Mouse (Mus musculus) heart, embryonic 14.5 days (tissue): ENCODE measurements at regions not wholly inside any gene's neighbourhood (a gene's known extent, or its start where the extent isn't known, plus 50 kb on each side); places are given as distances from the start of the nearest gene placed in this dataset.

Source experiments
- ATAC-seq: fragments of 200-750 bp; cut with Nextera tagmentation; 2 replicates; pipeline ENCODE4 v1.8.0; 2017; ENCODE audit warnings: low read depth, moderate TSS enrichment; ENCODE audit not compliant: insufficient number of reproducible peaks, insufficient read depth, low FRiP score
- H3K27ac ChIP-seq, 2 experiments: fragments of 200-500 bp in 1 of 2; fragments of 300-500 bp in 1 of 2; sonication (generic) in 1 of 2; replicated peaks in 1 of 2; 2 replicates each; pipeline ENCODE4 v1.5.1; 2012 to 2014; ENCODE audit warnings: low read depth in 2 of 2, low read length in 2 of 2, control low read depth in 1 of 2, mild to moderate bottlenecking in 1 of 2, mixed read lengths in 1 of 2; ENCODE audit not compliant: control insufficient read depth in 1 of 2, insufficient read depth in 1 of 2
- H3K27me3 ChIP-seq: fragments of 300-500 bp; sonication (generic); 2 replicates; pipeline ENCODE4 v1.6.1; 2014; ENCODE audit warnings: mild to moderate bottlenecking, low read length, control low read depth; ENCODE audit not compliant: control insufficient read depth, insufficient read depth
- H3K36me3 ChIP-seq: fragments of 300-500 bp; sonication (generic); 2 replicates; pipeline ENCODE4 v1.6.1; 2014; ENCODE audit warnings: mild to moderate bottlenecking, control low read depth, low read length, mixed read lengths; ENCODE audit not compliant: control insufficient read depth, insufficient read depth
- H3K4me1 ChIP-seq, 2 experiments: fragments of 200-500 bp in 1 of 2; fragments of 300-500 bp in 1 of 2; sonication (generic) in 1 of 2; 2 replicates each; pipeline ENCODE4 v1.6.1; 2012 to 2014; ENCODE audit warnings: low read length in 2 of 2, control low read depth in 1 of 2, mixed read lengths in 1 of 2; ENCODE audit not compliant: control insufficient read depth in 2 of 2, insufficient read depth in 2 of 2
- H3K4me2 ChIP-seq: fragments of 300-500 bp; sonication (generic); 2 replicates; pipeline ENCODE4 v1.6.1; 2014; ENCODE audit warnings: mild to moderate bottlenecking, low read length
- H3K4me3 ChIP-seq, 2 experiments: fragments of 200-500 bp in 1 of 2; fragments of 300-500 bp in 1 of 2; sonication (generic) in 1 of 2; 2 replicates each; pipeline ENCODE4 v1.5.1; 2012 to 2014; ENCODE audit warnings: low read length in 2 of 2, mild to moderate bottlenecking in 2 of 2, control low read depth in 1 of 2, low read depth in 1 of 2, moderate library complexity in 1 of 2; ENCODE audit not compliant: control insufficient read depth in 1 of 2, insufficient read depth in 1 of 2
- H3K9ac ChIP-seq: fragments of 300-500 bp; sonication (generic); 2 replicates; pipeline ENCODE4 v1.6.1; 2014; ENCODE audit warnings: mild to moderate bottlenecking, low read length
- H3K9me3 ChIP-seq: fragments of 300-500 bp; sonication (generic); 2 replicates; pipeline ENCODE4 v1.6.1; 2016; ENCODE audit warnings: low read length, control low read depth; ENCODE audit not compliant: control insufficient read depth
- WGBS: fragments of 180-500 bp; shearing (Covaris S2); extraction: QIAGEN DNeasy Blood & Tissue Kit; methylation state at CpG from one replicate; pipeline ENCODE4 v1.1.7; 2014; 5-methylcytosine and 5-hydroxymethylcytosine counted together

- H3K4me3 ChIP-seq: no peak overlapping the region
- H3K27ac ChIP-seq: no peak overlapping the region
- H3K36me3 ChIP-seq: no peaks in the 10 kb centered on the region
- H3K27me3 ChIP-seq: no peaks in the 10 kb centered on the region
- 83% methylated on average over 3 of the region's 3 CpGs for WGBS
- no peak for ATAC-seq
- no peak overlapping the region for H3K4me2 ChIP-seq
- no peak overlapping the region for H3K9ac ChIP-seq
- no peaks in the 10 kb centered on the region for H3K9me3 ChIP-seq
- no peaks in the 10 kb centered on the region for H3K4me1 ChIP-seq
Measured at GRCm38 (mm10) chr3:120004588-120004987, 220.3 kb upstream of the Ptbp2 start.

GRCm38 (mm10) chr3:120000281-120000680 lies 216.0 kb upstream of the Ptbp2 start:
- no peak overlapping the region for H3K27ac ChIP-seq
- H3K9me3 ChIP-seq: no peaks in the 10 kb centered on the region
- H3K27me3 ChIP-seq: no peaks in the 10 kb centered on the region
- ATAC-seq: no peak
- H3K4me1 ChIP-seq: peaks cover 7% of the 10 kb centered on the region in 2 experiments
- 87% methylated on average over 5 of the region's 5 CpGs for WGBS
- H3K4me2 ChIP-seq: no peak overlapping the region
- H3K4me3 ChIP-seq: no peak overlapping the region
- no peak overlapping the region for H3K9ac ChIP-seq
- H3K36me3 ChIP-seq: no peaks in the 10 kb centered on the region

DNA sequence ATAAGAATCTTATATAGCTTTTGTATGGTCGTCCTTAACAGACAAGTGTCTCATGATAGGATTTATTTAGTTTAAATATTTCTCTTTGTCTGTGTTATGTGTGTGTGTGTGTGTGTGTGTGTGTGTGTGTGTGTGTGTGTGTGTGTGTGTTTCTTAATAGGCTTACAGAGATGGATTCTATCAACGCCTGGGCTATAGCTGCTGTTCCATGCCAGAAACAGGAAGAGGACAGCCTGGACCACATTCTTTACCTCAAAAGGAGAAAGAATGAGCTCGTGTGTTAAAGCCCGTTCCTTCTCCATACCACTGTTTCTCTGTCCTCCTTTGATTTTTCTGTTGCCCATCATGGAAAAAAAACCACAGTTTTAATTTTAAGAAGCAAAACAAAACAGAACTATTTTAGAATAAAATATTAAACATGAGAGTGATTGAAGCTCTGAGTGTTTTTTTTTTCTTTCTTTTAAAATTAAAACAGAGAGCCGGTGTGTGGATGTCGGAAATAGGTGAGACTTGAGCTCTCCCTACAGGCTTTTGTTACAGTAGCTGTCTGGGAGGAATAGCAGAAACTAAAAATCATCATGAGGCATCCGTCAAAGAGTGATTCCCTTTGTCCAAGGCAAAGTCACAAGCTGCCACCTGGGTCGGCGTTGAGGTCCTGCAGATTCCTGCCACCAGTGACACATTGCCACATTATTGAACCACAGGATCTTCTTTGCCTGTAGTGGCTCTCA lies 212.2 kb upstream of the Ptbp2 start:
- Histone ChIP-seq H3K27ac (peak overlapping the region; percentile 70 to 84), H3K36me3 (no peaks in the 10 kb centered on the region), H3K9ac (no peak overlapping the region), H3K4me1 (peaks cover 7 to 8% of the 10 kb centered on the region in 2 experiments), H3K9me3 (no peaks in the 10 kb centered on the region), H3K27me3 (no peaks in the 10 kb centered on the region), H3K4me2 (0 out of 2 replicates have a peak overlapping the region, but pooled peaks have one; percentile 29), H3K4me3 (no peak overlapping the region)
- 35% methylated on average over 9 of the region's 9 CpGs for WGBS
- peak; percentile 58; the same call in 1 of the 2 replicates for ATAC-seq

- Histone ChIP-seq H3K36me3 (no peaks in the 10 kb centered on the region), H3K9ac (no peak overlapping the region; the same call in 1 of the 2 replicates), H3K27me3 (no peaks in the 10 kb centered on the region), H3K4me2 (0 out of 2 replicates have a peak overlapping the region, but pooled peaks have one; percentile 29), H3K4me1 (peaks cover 7 to 8% of the 10 kb centered on the region in 2 experiments), H3K4me3 (no peak overlapping the region), H3K27ac (peak overlapping the region; percentile 70 to 84), H3K9me3 (no peaks in the 10 kb centered on the region)
- 32% methylated on average over 4 of the region's 4 CpGs for WGBS
- ATAC-seq: peak; percentile 66; the same call in 1 of the 2 replicates
Measured at GRCm38 (mm10) chr3:119995781-119996180, 211.5 kb upstream of the Ptbp2 start.

DNA sequence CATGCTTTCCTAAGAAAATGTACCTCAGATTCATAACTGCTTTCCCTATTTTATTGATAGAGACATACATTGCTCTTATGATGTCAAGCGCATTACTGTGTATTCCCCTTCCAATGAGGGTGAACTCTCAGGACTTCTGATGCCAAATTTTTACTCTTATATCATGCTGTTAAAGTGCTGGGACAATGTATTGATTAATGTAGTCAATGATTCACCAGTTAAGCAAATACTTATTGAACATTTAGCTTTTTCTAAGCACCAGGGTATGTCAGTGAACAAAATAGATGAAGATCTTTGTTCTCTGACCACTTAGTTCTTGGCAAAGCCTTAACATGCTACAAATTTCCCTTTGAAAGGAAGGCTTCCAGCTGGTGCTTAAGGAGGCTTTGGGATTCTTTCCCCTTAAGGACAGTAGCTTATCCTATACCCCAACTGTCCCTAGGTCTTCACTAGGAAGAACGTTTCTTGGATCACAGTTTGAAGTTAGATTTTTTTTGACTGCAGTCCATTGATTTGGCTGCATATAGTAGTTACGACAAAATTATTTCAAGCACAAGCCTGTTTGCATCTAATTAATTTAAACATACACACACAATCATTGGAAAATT lies 203.1 kb upstream of the Ptbp2 start:
- Histone ChIP-seq H3K4me3 (no peak overlapping the region), H3K9me3 (no peaks in the 10 kb centered on the region), H3K4me2 (no peak overlapping the region), H3K27me3 (no peaks in the 10 kb centered on the region), H3K27ac (no peak overlapping the region), H3K9ac (no peak overlapping the region), H3K4me1 (no peaks in the 10 kb centered on the region), H3K36me3 (no peaks in the 10 kb centered on the region)
- ATAC-seq: no peak
- WGBS: 75% methylated on average over 3 of the region's 3 CpGs

- H3K4me1 ChIP-seq: no peaks in the 10 kb centered on the region
- no peaks in the 10 kb centered on the region for H3K9me3 ChIP-seq
- no peak for ATAC-seq
- no peak overlapping the region for H3K9ac ChIP-seq
- H3K27me3 ChIP-seq: no peaks in the 10 kb centered on the region
- H3K27ac ChIP-seq: no peak overlapping the region
- H3K36me3 ChIP-seq: no peaks in the 10 kb centered on the region
- no peak overlapping the region for H3K4me3 ChIP-seq
- no peak overlapping the region for H3K4me2 ChIP-seq
- 94% methylated on average over 1 of the region's 1 CpGs for WGBS
Measured at GRCm38 (mm10) chr3:119977349-119977748, 193.1 kb upstream of the Ptbp2 start.

DNA sequence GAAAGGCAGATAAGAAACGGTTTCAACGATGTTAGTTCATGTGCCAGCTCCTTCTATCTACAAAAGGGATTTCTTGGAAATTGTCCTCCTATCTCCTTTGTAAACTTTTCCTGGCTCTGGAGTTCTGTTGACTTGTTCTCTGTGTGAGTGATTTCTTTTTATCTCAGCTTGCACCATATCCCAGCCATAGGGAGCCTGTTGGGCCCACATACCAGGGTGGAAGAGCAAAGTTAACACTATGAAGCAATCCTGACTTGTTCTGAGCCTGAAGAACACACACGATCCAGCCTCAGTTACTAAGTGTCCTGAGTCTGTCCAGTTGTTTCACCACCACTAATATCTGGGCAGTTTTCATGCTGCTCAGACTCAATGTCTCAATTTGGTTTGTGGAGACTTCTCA lies 192.1 kb upstream of the Ptbp2 start:
- Histone ChIP-seq H3K27me3 (no peaks in the 10 kb centered on the region), H3K4me1 (no peaks in the 10 kb centered on the region), H3K27ac (no peak overlapping the region), H3K4me3 (no peak overlapping the region), H3K4me2 (no peak overlapping the region), H3K9me3 (no peaks in the 10 kb centered on the region), H3K9ac (no peak overlapping the region), H3K36me3 (no peaks in the 10 kb centered on the region)
- whole genome bisulfite sequencing: 52% methylated on average over 3 of the region's 3 CpGs
- ATAC-seq: no peak
